Mouse (Mus musculus) hindbrain, postnatal 0 days (tissue): ENCODE data around the gene Gpr83. TPM values are rescaled to one million over a fixed set of nuclear protein-coding genes. Genes with fewer than 3 reads are reported as not detected.
A peak's percentile ranks its signal among the peaks of the same experiment; 100 is the strongest.

Experiments used
- ATAC-seq: fragments of 200-750 bp; cut with Nextera tagmentation; 2 replicates; pipeline ENCODE4 v1.8.0; 2017; ENCODE audit warnings: mild to moderate bottlenecking, moderate TSS enrichment, moderate library complexity
- DNase-seq: peaks from one replicate; pipeline ENCODE4 v3.0.0-alpha.2; 2015; ENCODE audit warnings: low spot score
- H3K27ac ChIP-seq: fragments of 300-500 bp; sonication (generic); 2 replicates; pipeline ENCODE4 v1.5.1; 2014; ENCODE audit warnings: mild to moderate bottlenecking
- H3K27me3 ChIP-seq: fragments of 300-500 bp; sonication (generic); 2 replicates; pipeline ENCODE4 v1.6.1; 2014; ENCODE audit warnings: low read length, mixed read lengths; ENCODE audit not compliant: insufficient read depth
- H3K36me3 ChIP-seq: fragments of 300-500 bp; sonication (generic); 2 replicates; pipeline ENCODE4 v1.6.1; 2014; ENCODE audit warnings: low read length, mixed read lengths; ENCODE audit not compliant: insufficient read depth
- H3K4me1 ChIP-seq: fragments of 300-500 bp; sonication (generic); 2 replicates; pipeline ENCODE4 v1.6.1; 2014; ENCODE audit warnings: antibody characterized with exemption, low read length, mixed read lengths; ENCODE audit not compliant: insufficient read depth
- H3K4me2 ChIP-seq: fragments of 300-500 bp; sonication (generic); 2 replicates; pipeline ENCODE4 v1.6.1; 2014; ENCODE audit warnings: low read depth, mild to moderate bottlenecking, low read length, moderate library complexity, mixed read lengths
- H3K4me3 ChIP-seq: fragments of 300-500 bp; sonication (generic); 2 replicates; pipeline ENCODE4 v1.5.1; 2014; ENCODE audit warnings: low read length
- H3K9ac ChIP-seq: fragments of 300-500 bp; sonication (generic); replicated peaks from 2 replicates; pipeline ENCODE4 v1.6.1; 2014; ENCODE audit warnings: mild to moderate bottlenecking, low read length, moderate library complexity, mixed read lengths
- H3K9me3 ChIP-seq: fragments of 300-500 bp; sonication (generic); 2 replicates; pipeline ENCODE4 v1.6.1; 2016; ENCODE audit warnings: low read length, mixed read lengths
- CTCF ChIP-seq: IDR thresholded peaks from 2 replicates; pipeline ENCODE4 v1.5.1; 2016; ENCODE audit warnings: antibody characterized with exemption, control low read depth, low read depth
- WGBS: fragments of 180-500 bp; shearing (Covaris S2); extraction: QIAGEN DNeasy Blood & Tissue Kit; methylation state at CpG from one replicate; pipeline ENCODE4 v1.1.7; 2014; 5-methylcytosine and 5-hydroxymethylcytosine counted together
- polyA plus RNA-seq: library from polyadenylated mRNA; unstranded; fragments of >200 nt; fragmentation: Nextera tagmentation; extraction: Ambion mirVana; gene quantifications from 2 replicates; pipeline ENCODE4 v1.2.1, GENCODE M21; 2015
- total RNA-seq: library from RNA; depleted of rRNA; stranded (reverse); fragments of >200 nt; gene quantifications from 2 replicates; pipeline ENCODE4 v1.2.3, GENCODE M21; 2014; rRNA removed

Gpr83 gene
- total and polyA plus RNA-seq, 2 experiments from 2014 or later, result 1.8 to 3.7 TPM

DNA sequence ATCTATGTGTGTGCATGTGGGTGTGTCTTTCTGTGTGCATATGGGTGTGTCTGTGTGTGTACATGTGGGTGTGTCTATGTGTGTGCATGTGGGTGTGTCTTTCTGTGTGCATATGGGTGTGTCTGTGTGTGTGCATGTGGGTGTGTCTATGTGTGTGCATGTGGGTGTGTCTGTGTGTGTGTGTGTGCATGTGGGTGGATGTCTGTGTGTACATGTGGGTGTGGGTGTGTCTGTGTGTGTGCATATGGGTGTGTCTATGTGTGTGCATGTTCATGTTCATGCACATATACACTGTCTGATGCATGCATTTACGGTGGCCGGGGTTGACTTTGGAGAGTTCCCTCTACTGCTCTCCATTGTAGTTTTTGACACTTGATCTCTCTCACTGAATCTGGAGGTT lies 57.7 kb downstream of the Gpr83 start:
- 96% methylated on average over 2 of the region's 2 CpGs for WGBS
- no peaks in the 10 kb centered on the region for H3K36me3 ChIP-seq
- no peaks in the 10 kb centered on the region for H3K4me1 ChIP-seq
- no peak overlapping the region for H3K9ac ChIP-seq
- no peaks in the 10 kb centered on the region for H3K9me3 ChIP-seq
- ATAC-seq (no peak), DNase-seq (no peak)
- no peak overlapping the region for H3K27ac ChIP-seq
- no peak overlapping the region for H3K4me2 ChIP-seq
- H3K27me3 ChIP-seq, result no peaks in the 10 kb centered on the region
- no peak overlapping the region for H3K4me3 ChIP-seq
- no peak for TF ChIP-seq CTCF

DNA sequence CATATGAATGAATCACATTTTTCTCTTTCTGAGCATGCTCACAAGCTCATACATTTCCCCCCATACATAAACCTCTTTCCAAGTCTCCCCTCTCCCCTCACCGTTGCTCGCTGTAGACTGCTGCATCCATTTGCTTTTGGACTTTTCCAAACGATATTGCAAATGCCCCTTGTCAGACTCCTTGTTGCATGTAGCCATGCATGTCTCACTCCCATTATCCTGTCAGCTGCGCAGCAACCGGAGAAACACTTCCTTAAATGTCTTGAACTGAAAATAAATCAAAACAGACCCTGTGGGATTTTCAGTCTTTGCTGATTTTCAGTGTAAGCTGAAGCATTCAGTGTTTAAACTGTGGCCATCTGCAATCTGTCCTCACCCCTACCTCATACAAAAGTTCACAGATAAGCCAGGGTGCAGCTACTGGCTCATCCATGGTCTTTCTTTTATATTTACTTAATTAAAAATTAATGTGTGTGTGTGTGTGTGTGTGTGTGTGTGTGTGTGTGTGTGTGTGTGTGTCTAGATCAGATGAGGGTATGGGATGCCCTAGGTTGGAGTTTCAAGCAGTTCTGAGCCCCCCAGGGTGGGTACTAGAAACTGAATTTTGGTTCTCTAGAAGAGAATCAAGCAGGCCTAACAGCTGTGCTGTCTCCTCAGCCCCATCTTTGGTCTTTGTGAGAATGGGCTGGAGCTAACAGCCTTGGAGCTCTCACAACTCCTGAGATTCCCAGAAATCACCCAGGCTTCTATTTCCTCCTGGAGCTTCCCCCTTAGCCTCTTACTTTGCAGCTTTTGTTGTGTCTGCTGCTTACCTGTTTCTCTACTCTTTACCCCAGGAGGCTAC lies 59.0 kb downstream of the Gpr83 start:
- H3K4me1 ChIP-seq, result no peaks in the 10 kb centered on the region
- no peaks in the 10 kb centered on the region for H3K27me3 ChIP-seq
- no peak overlapping the region for H3K4me3 ChIP-seq
- H3K4me2 ChIP-seq, result no peak overlapping the region
- ATAC-seq (no peak), DNase-seq (peak; percentile 16)
- no peaks in the 10 kb centered on the region for H3K9me3 ChIP-seq
- no peaks in the 10 kb centered on the region for H3K36me3 ChIP-seq
- WGBS, result 54% methylated on average over 5 of the region's 5 CpGs
- TF ChIP-seq CTCF, result no peak
- no peak overlapping the region for H3K9ac ChIP-seq
- H3K27ac ChIP-seq, result no peak overlapping the region

Other genes with a start within 250 kb of the Gpr83 start
- gene Amotl1, start 215.2 kb upstream of the Gpr83 start, total RNA-seq, result 22.9 and 27.0 TPM in 2 replicates
- 4.2 and 4.4 TPM in 2 replicates for gene Amotl1, start 215.2 kb upstream of the Gpr83 start, polyA plus RNA-seq
- gene Piwil4, start 119.5 kb upstream of the Gpr83 start, total RNA-seq, result 0.36 and 0.42 TPM in 2 replicates
- 0.48 and 0.66 TPM in 2 replicates for gene Piwil4, start 119.5 kb upstream of the Gpr83 start, polyA plus RNA-seq
- gene Fut4, start 107.8 kb upstream of the Gpr83 start, total RNA-seq, result 1.5 and 2.8 TPM in 2 replicates
- gene Fut4, start 107.8 kb upstream of the Gpr83 start, polyA plus RNA-seq, result 0.53 TPM in 2 replicates
- gene 1700012B09Rik, start 89.2 kb upstream of the Gpr83 start, total RNA-seq, result 0.42 and 2.3 TPM in 2 replicates
- 4.0 and 5.0 TPM in 2 replicates for gene 1700012B09Rik, start 89.2 kb upstream of the Gpr83 start, polyA plus RNA-seq
- 6.1 and 6.9 TPM in 2 replicates for gene Mre11a, start 75.6 kb upstream of the Gpr83 start, total RNA-seq
- gene Mre11a, start 75.6 kb upstream of the Gpr83 start, polyA plus RNA-seq, result 8.9 and 9.6 TPM in 2 replicates
- 10.8 and 11.8 TPM in 2 replicates for gene Ankrd49, start 75.4 kb upstream of the Gpr83 start, total RNA-seq
- gene Ankrd49, start 75.4 kb upstream of the Gpr83 start, polyA plus RNA-seq, result 24.5 and 24.8 TPM in 2 replicates
- not detected in 2 replicates for gene Izumo1r, start 43.7 kb downstream of the Gpr83 start, total RNA-seq
- not detected in 2 replicates for gene Izumo1r, start 43.7 kb downstream of the Gpr83 start, polyA plus RNA-seq
- 95.0 and 120 TPM in 2 replicates for gene Panx1, start 185.3 kb downstream of the Gpr83 start, total RNA-seq
- gene Panx1, start 185.3 kb downstream of the Gpr83 start, polyA plus RNA-seq, result 115 and 120 TPM in 2 replicates